Mouse (Mus musculus): Measurements from ENCODE around the gene Prr22. TPM values are rescaled to one million over a fixed set of nuclear protein-coding genes. Genes with fewer than 3 reads are reported as not detected.

Gene Prr22
- polyA plus RNA-seq (2012; ENCODE audit: low replicate concordance): 6.7 and 14.6 TPM in 2 replicates

GRCm38 (mm10) chr17:56769950-56770349, at the start of gene Prr22:
Prr22 (plus strand) TSS chr17:56770250.

GRCm38 (mm10) chr17:56757416-56758123, 12.5 kb upstream of the Prr22 start, which contains the start of gene Nrtn:
Nrtn (minus strand) TSS chr17:56757530.

GRCm38 (mm10) chr17:56764474-56765354, 5.3 kb upstream of the Prr22 start, which contains the start of gene Dus3l:
Dus3l (plus strand) TSS chr17:56764757.

Other genes with a start within 250 kb of the Prr22 start
- 1.8 and 1.9 TPM in 2 replicates for gene Gm20219, start 215.9 kb upstream of the Prr22 start, polyA plus RNA-seq (2012; ENCODE audit: low replicate concordance)
- 235 and 462 TPM in 2 replicates for gene Safb2, start 185.7 kb upstream of the Prr22 start, polyA plus RNA-seq (2012; ENCODE audit: low replicate concordance)
- gene Safb, start 185.4 kb upstream of the Prr22 start, polyA plus RNA-seq (2012; ENCODE audit: low replicate concordance): 109 and 178 TPM in 2 replicates
- 20.7 and 206 TPM in 2 replicates for gene 2410015M20Rik, start 160.5 kb upstream of the Prr22 start, polyA plus RNA-seq (2012; ENCODE audit: low replicate concordance)
- 4,904 and 5,189 TPM in 2 replicates for gene Rpl36, start 156.8 kb upstream of the Prr22 start, polyA plus RNA-seq (2012; ENCODE audit: low replicate concordance)
- 33.5 and 44.9 TPM in 2 replicates for gene Lonp1, start 143.4 kb upstream of the Prr22 start, polyA plus RNA-seq (2012; ENCODE audit: low replicate concordance)
- gene Catsperd, start 142.1 kb upstream of the Prr22 start, polyA plus RNA-seq (2012; ENCODE audit: low replicate concordance): 0.16 and 0.40 TPM in 2 replicates
- 84.9 and 151 TPM in 2 replicates for gene Ranbp3, start 97.0 kb upstream of the Prr22 start, polyA plus RNA-seq (2012; ENCODE audit: low replicate concordance)
- gene Ndufa11, start 52.5 kb upstream of the Prr22 start, polyA plus RNA-seq (2012; ENCODE audit: low replicate concordance): 49.6 and 172 TPM in 2 replicates
- 20.6 and 37.8 TPM in 2 replicates for gene Vmac, start 52.2 kb upstream of the Prr22 start, polyA plus RNA-seq (2012; ENCODE audit: low replicate concordance)
- gene Nrtn, start 12.7 kb upstream of the Prr22 start, polyA plus RNA-seq (2012; ENCODE audit: low replicate concordance): 0.27 and 0.43 TPM in 2 replicates
- 70.9 and 106 TPM in 2 replicates for gene Dus3l, start 5.5 kb upstream of the Prr22 start, polyA plus RNA-seq (2012; ENCODE audit: low replicate concordance)
- gene Rfx2, start 60.8 kb downstream of the Prr22 start, polyA plus RNA-seq (2012; ENCODE audit: low replicate concordance): 24.1 and 36.3 TPM in 2 replicates
- gene Acsbg2, start 104.2 kb downstream of the Prr22 start, polyA plus RNA-seq (2012; ENCODE audit: low replicate concordance): not detected in 2 replicates
- not detected in 2 replicates for gene 1700061G19Rik, start 105.2 kb downstream of the Prr22 start, polyA plus RNA-seq (2012; ENCODE audit: low replicate concordance)
- gene Mllt1, start 165.2 kb downstream of the Prr22 start, polyA plus RNA-seq (2012; ENCODE audit: low replicate concordance): 88.4 and 103 TPM in 2 replicates
- gene Acer1, start 211.9 kb downstream of the Prr22 start, polyA plus RNA-seq (2012; ENCODE audit: low replicate concordance): not detected in 2 replicates
- 37.7 and 105 TPM in 2 replicates for gene Clpp, start 220.1 kb downstream of the Prr22 start, polyA plus RNA-seq (2012; ENCODE audit: low replicate concordance)
- 25.6 and 38.2 TPM in 2 replicates for gene Alkbh7, start 227.1 kb downstream of the Prr22 start, polyA plus RNA-seq (2012; ENCODE audit: low replicate concordance)
- not detected in 2 replicates for gene Pspn, start 229.8 kb downstream of the Prr22 start, polyA plus RNA-seq (2012; ENCODE audit: low replicate concordance)
- 81.6 and 94.3 TPM in 2 replicates for gene Gtf2f1, start 241.0 kb downstream of the Prr22 start, polyA plus RNA-seq (2012; ENCODE audit: low replicate concordance)
- 0.17 and 0.23 TPM in 2 replicates for gene Gm17949, start 241.2 kb downstream of the Prr22 start, polyA plus RNA-seq (2012; ENCODE audit: low replicate concordance)